Mouse (Mus musculus): ENCODE measurements at regions not wholly inside any gene's neighbourhood (a gene's known extent, or its start where the extent isn't known, plus 50 kb on each side); places are given as distances from the start of the nearest gene placed in this dataset.

DNA sequence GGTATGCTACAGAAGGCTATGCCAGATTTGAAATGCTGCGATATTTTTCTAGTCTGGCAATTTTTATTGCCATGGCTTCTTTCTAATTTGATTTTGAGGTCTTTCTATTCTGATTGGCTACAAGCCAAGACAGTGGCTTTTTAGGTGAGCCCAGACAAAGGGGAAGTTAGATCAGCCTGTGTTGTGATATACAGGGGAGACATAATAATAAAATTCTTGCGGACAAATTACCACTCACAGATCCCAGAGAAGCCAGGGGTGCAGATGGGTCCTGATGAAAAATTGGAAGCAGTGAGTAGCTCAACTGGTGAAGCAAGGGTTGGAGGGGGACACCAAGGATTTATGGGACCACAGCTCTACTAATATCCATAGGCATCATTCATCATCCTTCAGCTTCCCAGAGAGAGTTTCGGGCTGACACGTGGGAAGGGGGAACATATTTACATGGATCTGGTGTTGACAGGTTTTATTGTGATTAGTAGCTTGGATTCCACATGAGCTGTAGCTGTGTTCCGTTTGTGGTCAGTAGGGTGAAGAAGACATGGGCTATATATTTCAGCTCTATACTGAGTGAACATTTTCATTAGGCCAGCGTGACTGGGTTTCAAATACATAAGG lies 190.0 kb downstream of the Gm5447 start:
- TF ChIP-seq POLR2A (IDR thresholded peaks at IDR 0.05; ENCODE audit: borderline replicate concordance, extremely low read depth, insufficient read depth, insufficient read length, poor library complexity, severe bottlenecking) (no peak), CTCF (IDR thresholded peaks at IDR 0.05; ENCODE audit: borderline replicate concordance, extremely low read depth, insufficient read depth, insufficient read length) (no peak)

Data from brain, embryonic 14.5 days (tissue).